Mouse (Mus musculus): Measurements from ENCODE around the gene Zic4. TPM values are rescaled to one million over a fixed set of nuclear protein-coding genes. Genes with fewer than 3 reads are reported as not detected.
A peak's percentile ranks its signal among the peaks of the same experiment; 100 is the strongest.

The Zic4 gene
- polyA plus RNA-seq, 1 experiment from 2014 or later: 43.0 TPM

GRCm38 (mm10) chr9:91355629-91356352 lies 6.4 kb upstream of the Zic4 start:
- Histone ChIP-seq H3K9ac (peak overlapping the region; percentile 69), H3K4me1 (replicated peaks) (peaks cover 43% of the 10 kb centered on the region), H3K4me3 (peak overlapping the region; percentile 28), H3K27me3 (peaks cover 78% of the 10 kb centered on the region), H3K9me3 (no peaks in the 10 kb centered on the region), H3K4me2 (peak overlapping the region; percentile 55), H3K36me3 (no peaks in the 10 kb centered on the region), H3K27ac (replicated peaks) (peak overlapping the region; percentile 92)
- under 1% methylated on average over 32 of the region's 35 CpGs for WGBS
- peak; percentile 78 for ATAC-seq (ENCODE audit: low read depth)

GRCm38 (mm10) chr9:91356353-91356740 lies 5.9 kb upstream of the Zic4 start:
- peak overlapping the region; percentile 69; the same call in 1 of the 2 replicates for H3K9ac ChIP-seq
- H3K27me3 ChIP-seq: peaks cover 73% of the 10 kb centered on the region
- ATAC-seq (ENCODE audit: low read depth): no peak
- 0 out of 2 replicates have a peak, but pooled peaks cover under 1% of the 10 kb centered on the region for H3K36me3 ChIP-seq
- 8% methylated on average over 4 of the region's 4 CpGs for WGBS
- no peak overlapping the region for H3K4me3 ChIP-seq
- peak overlapping the region; percentile 92 for H3K27ac ChIP-seq (replicated peaks)
- peaks cover 37% of the 10 kb centered on the region for H3K4me1 ChIP-seq (replicated peaks)
- H3K9me3 ChIP-seq: no peaks in the 10 kb centered on the region
- peak overlapping the region; percentile 55 for H3K4me2 ChIP-seq

DNA sequence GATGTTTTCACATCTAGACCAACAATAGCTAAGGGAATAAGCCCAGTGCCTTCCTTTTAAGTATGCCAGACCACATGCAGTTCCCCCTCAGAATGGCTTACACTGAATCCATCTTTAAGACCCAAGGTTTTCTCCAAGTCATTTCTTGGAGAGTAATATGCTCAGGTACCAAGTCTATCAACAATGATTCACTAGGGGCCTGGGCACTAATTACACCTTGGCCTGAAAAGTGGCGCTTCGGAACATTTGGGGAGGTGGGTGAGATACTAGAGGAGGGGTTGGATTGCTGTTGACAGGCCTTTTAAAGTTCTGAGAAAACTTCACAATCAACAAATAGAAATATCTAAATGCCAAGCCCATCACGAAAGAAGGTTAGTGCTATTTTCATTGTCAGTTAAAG lies 4.9 kb upstream of the Zic4 start:
- WGBS: 11% methylated on average over 3 of the region's 3 CpGs
- peak overlapping the region; percentile 15; the same call in 1 of the 2 replicates for H3K4me3 ChIP-seq
- no peak for ATAC-seq (ENCODE audit: low read depth)
- H3K27ac ChIP-seq (replicated peaks): peak overlapping the region; percentile 92
- peak overlapping the region; percentile 62 for H3K9ac ChIP-seq
- H3K4me1 ChIP-seq (replicated peaks): peaks cover 36% of the 10 kb centered on the region
- peaks cover 9% of the 10 kb centered on the region; the same call in 1 of the 2 replicates for H3K36me3 ChIP-seq
- peak overlapping the region; percentile 55 for H3K4me2 ChIP-seq
- peaks cover 65% of the 10 kb centered on the region for H3K27me3 ChIP-seq
- no peaks in the 10 kb centered on the region for H3K9me3 ChIP-seq

DNA sequence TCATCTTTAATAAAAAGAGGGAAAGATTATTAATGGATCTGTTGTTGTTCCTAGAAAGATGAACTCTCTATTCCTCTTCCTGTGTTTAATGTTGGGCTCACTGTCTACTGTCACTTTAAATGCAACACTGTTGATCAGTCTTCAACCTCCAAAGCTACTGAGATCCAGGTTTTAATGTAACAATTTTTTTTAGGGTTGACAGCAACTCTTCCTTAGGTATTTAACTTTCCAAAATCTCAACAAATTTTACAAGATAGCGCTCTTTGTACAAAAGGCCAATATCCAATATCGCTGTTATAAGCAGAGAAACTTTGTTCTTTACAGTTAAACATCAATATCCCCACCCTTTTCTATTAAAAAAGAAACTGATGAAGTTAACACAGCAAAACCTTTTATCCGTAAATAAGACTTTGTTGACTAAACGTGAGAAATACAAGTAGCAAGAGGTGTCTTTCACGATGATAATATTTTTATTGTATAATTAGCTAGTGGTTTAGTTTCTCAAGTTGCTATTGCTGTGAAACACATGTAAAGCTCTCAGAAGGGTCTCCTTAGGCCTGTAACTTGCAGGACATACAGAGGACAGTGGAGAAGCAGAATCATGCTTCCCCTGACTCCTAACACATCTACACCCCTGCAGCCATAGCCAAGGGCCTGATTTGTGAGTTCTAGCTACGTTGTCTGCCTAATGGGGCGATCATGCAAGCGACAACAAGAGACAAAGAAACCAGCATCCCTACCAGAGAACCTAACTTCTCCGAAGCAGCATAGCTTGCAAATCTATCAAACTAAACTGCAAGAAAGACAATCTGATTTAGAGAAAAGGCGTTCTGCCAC lies 3.1 kb upstream of the Zic4 start:
- peak overlapping the region; percentile 57 for H3K4me2 ChIP-seq
- H3K27me3 ChIP-seq: peaks cover 70% of the 10 kb centered on the region
- WGBS: 10% methylated on average over 10 of the region's 10 CpGs
- ATAC-seq (ENCODE audit: low read depth): no peak
- H3K36me3 ChIP-seq: peaks cover 13% of the 10 kb centered on the region
- H3K4me1 ChIP-seq (replicated peaks): peaks cover 33% of the 10 kb centered on the region
- peak overlapping the region; percentile 72 for H3K4me3 ChIP-seq
- H3K9ac ChIP-seq: peak overlapping the region; percentile 74
- peak overlapping the region; percentile 85 for H3K27ac ChIP-seq (replicated peaks)
- H3K9me3 ChIP-seq: no peaks in the 10 kb centered on the region

GRCm38 (mm10) chr9:91360151-91361032 lies 1.8 kb upstream of the Zic4 start:
- WGBS: 3% methylated on average over 21 of the region's 21 CpGs
- peaks cover 19% of the 10 kb centered on the region for H3K4me1 ChIP-seq (replicated peaks)
- H3K9ac ChIP-seq: peak overlapping the region; percentile 98
- H3K27me3 ChIP-seq: peaks cover 57% of the 10 kb centered on the region
- peaks cover 13% of the 10 kb centered on the region for H3K36me3 ChIP-seq
- H3K9me3 ChIP-seq: no peaks in the 10 kb centered on the region
- H3K4me3 ChIP-seq: peak overlapping the region; percentile 72
- H3K27ac ChIP-seq (replicated peaks): peak overlapping the region; percentile 99
- no peak for ATAC-seq (ENCODE audit: low read depth)
- peak overlapping the region; percentile 57 for H3K4me2 ChIP-seq

- peak; percentile 7 for ATAC-seq (ENCODE audit: low read depth)
- Histone ChIP-seq H3K4me1 (replicated peaks) (peaks cover 12% of the 10 kb centered on the region), H3K4me3 (peak overlapping the region; percentile 72), H3K4me2 (peak overlapping the region; percentile 57), H3K27ac (replicated peaks) (peak overlapping the region; percentile 99), H3K9ac (peak overlapping the region; percentile 98), H3K9me3 (no peaks in the 10 kb centered on the region), H3K36me3 (peaks cover 13% of the 10 kb centered on the region), H3K27me3 (peaks cover 49% of the 10 kb centered on the region)
- 1% methylated on average over 35 of the region's 35 CpGs for WGBS
Measured at GRCm38 (mm10) chr9:91361033-91361855, 969 bp upstream of the Zic4 start.

DNA sequence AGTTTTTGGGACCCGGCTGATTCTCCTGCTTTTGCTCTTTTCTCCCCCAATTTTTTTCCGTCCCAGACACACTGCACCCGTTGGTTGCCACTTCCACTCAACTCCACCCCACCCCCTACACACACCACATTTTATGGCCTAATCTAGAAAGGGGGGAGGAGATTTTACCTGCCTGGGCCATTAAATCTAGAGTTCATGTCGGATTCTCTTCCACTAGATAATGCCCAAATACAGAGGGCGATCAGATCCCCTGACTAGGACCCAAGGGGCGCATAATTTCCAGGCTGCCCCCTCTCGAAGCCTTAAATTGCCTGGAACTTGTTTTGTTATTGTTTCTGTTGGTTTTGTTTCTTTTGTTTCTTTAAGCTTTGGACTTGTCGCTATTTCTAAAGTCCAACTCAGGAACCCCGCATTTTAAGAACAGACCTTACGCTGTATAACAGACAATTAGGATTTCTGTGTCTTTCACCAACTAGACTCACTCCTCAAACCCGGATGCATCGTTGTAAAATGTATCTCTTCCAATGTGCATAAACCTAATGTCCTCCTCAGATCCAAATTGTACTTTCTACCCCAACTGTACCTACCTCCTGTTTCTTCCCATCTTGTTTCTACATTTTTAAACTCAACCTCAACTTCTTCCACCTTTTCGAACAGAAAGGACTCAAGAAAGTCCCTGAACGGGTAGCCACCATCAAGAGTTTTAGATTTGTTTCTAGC lies 958 bp downstream of the Zic4 start:
- H3K4me1 ChIP-seq (replicated peaks): no peaks in the 10 kb centered on the region; the same call in 1 of the 2 replicates
- H3K4me2 ChIP-seq: peak overlapping the region; percentile 57
- H3K36me3 ChIP-seq: peaks cover 13% of the 10 kb centered on the region
- peak overlapping the region; percentile 98 for H3K9ac ChIP-seq
- peak overlapping the region; percentile 72 for H3K4me3 ChIP-seq
- peak overlapping the region; percentile 99 for H3K27ac ChIP-seq (replicated peaks)
- 2% methylated on average over 14 of the region's 14 CpGs for WGBS
- peaks cover 43% of the 10 kb centered on the region for H3K27me3 ChIP-seq
- ATAC-seq (ENCODE audit: low read depth): no peak
- H3K9me3 ChIP-seq: no peaks in the 10 kb centered on the region

- Histone ChIP-seq H3K9ac (peak overlapping the region; percentile 98), H3K4me1 (replicated peaks) (no peaks in the 10 kb centered on the region; the same call in 1 of the 2 replicates), H3K4me2 (peak overlapping the region; percentile 57), H3K27me3 (peaks cover 48% of the 10 kb centered on the region), H3K27ac (replicated peaks) (peak overlapping the region; percentile 99), H3K36me3 (peaks cover 13% of the 10 kb centered on the region), H3K9me3 (no peaks in the 10 kb centered on the region), H3K4me3 (peak overlapping the region; percentile 72)
- 1% methylated on average over 7 of the region's 7 CpGs for WGBS
- no peak for ATAC-seq (ENCODE audit: low read depth)
Measured at GRCm38 (mm10) chr9:91363814-91364126, 1.6 kb downstream of the Zic4 start.

DNA sequence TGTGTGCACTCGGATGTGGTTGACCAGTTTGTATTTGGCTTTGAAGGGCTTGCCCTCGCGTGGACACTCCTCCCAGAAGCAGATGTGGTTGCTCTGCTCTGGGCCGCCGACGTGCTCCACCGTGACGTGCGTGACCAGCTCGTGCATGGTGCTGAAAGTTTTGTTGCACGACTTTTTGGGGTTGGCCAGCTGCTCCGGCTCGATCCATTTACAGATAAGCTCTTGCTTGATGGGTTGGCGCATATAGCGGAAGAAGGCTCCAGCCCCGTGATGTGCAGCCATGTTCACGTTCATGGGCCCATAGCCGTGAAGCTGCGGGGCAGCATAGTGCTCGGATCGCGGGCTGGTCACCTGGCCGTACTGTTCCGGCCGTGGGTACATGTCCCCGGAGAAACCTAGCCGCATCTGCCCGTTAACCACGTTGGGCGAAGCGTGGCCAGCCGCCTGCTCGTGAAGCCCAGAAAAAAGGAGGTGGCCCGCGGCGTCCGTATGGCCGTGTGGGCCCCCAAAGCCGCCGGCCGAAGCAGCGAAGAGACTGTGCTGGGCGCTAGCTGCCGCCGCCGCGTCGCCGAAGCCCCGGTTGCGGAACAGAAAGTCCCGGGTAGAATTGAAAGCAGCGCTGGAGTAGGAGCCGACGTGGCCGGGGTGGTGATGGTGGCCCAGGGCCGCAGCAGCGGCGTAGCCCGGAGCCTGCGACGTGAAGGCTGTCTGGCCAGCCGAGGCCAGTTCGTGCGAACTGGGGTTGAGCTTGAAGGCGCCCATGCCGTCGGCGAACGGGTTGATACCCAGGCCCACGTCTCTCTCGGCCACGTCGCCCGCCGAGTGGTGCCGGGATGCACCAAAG lies 2.1 kb downstream of the Zic4 start:
- under 1% methylated on average over 77 of the region's 77 CpGs for WGBS
- H3K4me1 ChIP-seq (replicated peaks): peaks cover 1% of the 10 kb centered on the region; the same call in 1 of the 2 replicates
- no peaks in the 10 kb centered on the region for H3K9me3 ChIP-seq
- H3K36me3 ChIP-seq: peaks cover 13% of the 10 kb centered on the region
- ATAC-seq (ENCODE audit: low read depth): peak; percentile 25
- H3K27me3 ChIP-seq: peaks cover 48% of the 10 kb centered on the region
- peak overlapping the region; percentile 99 for H3K27ac ChIP-seq (replicated peaks)
- H3K9ac ChIP-seq: peak overlapping the region; percentile 98
- peak overlapping the region; percentile 57 for H3K4me2 ChIP-seq
- H3K4me3 ChIP-seq: peak overlapping the region; percentile 72

DNA sequence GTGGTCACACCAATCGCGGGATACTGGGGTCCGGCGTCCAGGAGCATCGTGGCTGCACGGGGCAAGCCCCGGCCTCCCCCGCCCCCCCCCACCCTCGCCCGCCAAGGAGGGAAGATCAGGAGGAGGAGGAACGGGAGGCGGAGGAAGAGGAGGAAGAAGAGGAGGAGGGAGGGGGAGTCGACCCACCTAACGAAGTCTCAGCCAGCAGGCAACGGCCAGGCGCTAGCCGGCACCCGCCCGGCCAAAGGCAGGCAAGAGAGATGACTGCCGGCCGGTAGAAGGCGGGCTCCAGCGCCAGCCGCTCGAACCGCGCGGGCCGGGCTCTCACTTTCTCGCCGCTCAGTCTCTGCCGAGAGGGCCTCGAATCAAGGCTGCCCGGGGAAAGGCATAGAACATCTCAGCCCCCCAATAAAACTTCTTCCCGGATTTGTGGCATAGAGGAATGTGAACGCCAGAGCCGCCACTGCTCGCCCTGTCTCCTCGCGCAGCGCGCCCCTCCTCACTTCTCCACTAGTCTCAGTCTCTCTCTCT lies 2.8 kb downstream of the Zic4 start:
- peaks cover 51% of the 10 kb centered on the region for H3K27me3 ChIP-seq

More for the DNA sequence above, 2.8 kb downstream of the Zic4 start:
- Histone ChIP-seq H3K4me3 (peak overlapping the region; percentile 72), H3K36me3 (peaks cover 13% of the 10 kb centered on the region), H3K27ac (replicated peaks) (peak overlapping the region; percentile 99), H3K9ac (peak overlapping the region; percentile 98), H3K4me1 (replicated peaks) (peaks cover 7% of the 10 kb centered on the region; the same call in 1 of the 2 replicates), H3K4me2 (peak overlapping the region; percentile 57), H3K9me3 (no peaks in the 10 kb centered on the region)
- ATAC-seq (ENCODE audit: low read depth): peak; percentile 26
- under 1% methylated on average over 40 of the region's 42 CpGs for WGBS
